Mouse (Mus musculus) frontal cortex, adult 2 months (tissue): ENCODE data around the gene P4hb. TPM values are rescaled to one million over a fixed set of nuclear protein-coding genes. Genes with fewer than 3 reads are reported as not detected.
A peak's percentile ranks its signal among the peaks of the same experiment; 100 is the strongest.
"Not testable (repeated sequence)": the region's sequence is repeated elsewhere in the genome, so short reads cannot be mapped to it uniquely, and the experiment has no call there.

ENCODE experiments used
- DNase-seq, 2 experiments: peaks; one replicate each; pipeline ENCODE4 v3.0.0; 2022; ENCODE audit warnings: low spot score in 1 of 2; ENCODE audit errors: extremely low spot score in 1 of 2
- polyA plus RNA-seq: library from polyadenylated mRNA; depleted of rRNA; stranded (reverse); fragments of >200 nt; gene quantifications from 2 replicates; pipeline ENCODE4 v1.2.3, GENCODE M21; 2012

P4hb gene
- polyA plus RNA-seq, 1 experiment, result 103 TPM

DNA sequence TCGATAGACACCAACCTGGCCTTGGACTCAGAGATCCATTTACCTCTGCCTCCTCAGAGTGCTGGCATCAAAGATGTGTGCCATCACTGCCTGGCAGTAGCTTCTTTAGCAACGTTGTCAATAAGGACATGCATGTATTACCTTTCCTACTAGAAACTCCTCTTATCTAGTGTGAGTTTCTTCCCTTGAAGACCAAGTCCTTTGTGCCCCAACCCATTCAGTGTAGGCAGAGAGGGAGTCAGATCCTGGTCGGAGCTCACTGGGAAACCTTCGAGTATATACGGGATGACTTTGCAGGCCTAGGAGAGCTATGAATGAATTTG lies 1.2 kb upstream of the P4hb start:
- no peak for DNase-seq

DNA sequence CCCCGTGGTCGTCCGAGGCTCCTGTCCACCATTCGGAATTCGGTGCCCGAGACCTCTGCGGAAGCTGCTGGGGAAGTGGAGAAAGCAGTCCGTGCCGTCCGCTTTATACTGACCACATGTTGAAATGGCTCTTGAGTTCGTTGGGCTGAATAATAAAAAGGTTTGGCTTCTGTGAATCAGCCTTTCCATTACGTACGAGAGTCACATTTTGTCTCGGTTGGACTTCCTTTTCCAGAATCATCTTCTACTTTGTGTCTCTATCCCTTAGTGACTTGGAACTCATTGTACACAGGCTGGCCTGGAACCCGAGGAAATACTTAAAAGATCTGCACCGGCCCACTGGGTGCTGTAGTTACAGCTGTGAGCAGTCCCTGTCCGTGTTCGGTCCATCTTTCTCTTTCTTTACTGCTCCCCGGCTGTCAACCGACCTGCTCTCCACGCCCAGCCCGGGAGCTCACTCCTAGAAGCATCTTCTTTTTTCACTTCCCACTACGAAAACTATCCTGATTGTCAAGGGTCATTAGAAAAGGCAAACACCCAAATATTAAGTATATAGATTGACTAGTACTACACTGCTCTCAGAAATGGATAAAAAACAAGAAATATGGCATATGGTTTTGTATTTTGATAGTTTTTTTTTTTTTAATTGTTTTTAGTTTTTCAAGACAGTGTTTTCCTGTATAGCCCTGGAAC lies 678 bp upstream of the P4hb start:
- no peak for DNase-seq

DNA sequence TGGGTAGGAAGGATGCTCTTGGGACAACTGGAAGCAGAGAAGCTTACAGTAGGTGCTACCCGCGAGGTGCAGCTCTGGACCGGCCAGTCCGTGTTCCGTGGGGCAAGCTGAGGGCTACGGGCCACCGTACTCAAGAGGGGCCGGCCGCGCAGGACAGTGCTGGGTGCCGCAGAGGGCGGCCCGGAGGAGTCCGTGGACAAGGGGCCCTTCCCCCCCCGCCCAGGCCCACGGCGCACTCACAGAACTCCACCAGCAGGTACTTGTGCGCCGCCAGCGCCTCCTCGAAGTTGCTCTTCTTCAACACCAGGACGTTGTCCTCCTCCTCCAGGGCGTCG lies 669 bp downstream of the P4hb start:
- DNase-seq, result no peak

DNA sequence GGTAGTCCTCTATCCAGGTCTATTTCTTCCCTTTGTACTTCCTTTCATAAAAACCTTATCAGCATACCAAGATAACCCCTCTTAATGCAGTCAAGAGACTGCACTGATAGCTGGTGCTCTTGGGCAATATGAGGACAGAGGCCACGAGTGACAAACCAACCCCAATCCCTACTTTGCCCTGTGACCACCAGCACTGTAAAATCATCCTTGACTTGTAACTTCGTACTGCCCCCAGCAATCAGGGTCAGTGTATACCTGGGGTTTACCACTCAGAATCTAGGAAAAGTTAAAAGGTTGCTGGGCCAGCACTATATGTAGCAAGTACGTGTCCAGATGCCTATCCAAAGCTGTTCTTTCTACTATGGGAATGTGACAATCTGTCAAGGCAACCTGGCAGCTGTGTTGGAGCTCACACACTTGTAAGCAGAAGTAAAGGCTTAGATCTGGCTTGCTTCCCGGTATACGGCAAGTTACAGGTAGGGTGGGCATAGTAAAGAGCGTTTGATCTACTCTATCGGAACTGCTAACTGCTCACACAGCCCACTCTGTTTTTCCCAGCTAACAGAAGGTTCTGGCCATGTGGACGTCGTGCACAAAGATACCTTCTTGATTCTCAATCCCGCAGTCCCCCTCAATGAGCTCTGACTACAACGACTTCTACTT lies 1.2 kb downstream of the P4hb start:
- no peak for DNase-seq

DNA sequence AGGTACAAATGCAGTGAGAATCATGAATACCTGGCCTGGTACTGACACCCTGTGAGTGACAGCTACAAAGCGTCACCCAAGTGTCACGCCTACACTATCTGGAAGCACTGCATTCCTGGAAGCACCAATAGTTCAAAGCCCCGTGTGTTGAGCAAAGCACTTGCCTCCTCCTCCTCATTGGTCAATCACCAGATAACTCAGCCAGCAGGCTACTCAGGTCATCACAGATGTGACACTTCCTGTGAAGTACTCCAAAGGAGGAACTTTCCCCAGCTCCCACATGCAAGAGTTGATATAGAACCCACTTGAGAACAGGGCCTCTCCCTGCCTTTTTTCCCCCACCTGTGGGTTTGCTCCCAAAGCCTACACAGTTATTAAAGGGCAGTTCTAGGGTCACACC lies 1.9 kb downstream of the P4hb start:
- no peak for DNase-seq

DNA sequence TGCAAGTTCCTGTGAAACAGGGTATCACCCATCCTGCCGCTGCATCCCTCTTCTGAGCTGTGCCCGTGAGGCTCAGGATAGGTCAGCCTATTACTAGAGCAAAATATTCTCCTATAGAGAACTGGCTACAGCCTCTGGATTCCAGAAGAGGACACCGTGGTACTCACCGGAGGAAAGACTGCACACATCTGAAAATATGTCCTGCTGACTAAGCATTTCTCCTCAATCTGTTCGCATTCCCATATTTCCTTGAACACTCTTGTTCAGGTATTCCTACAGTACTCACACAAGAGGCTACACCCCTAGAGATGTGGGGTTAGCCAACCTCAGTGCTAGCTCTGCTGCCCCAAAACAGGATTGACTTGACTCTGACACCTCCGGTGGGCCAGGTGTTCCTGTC lies 4.7 kb downstream of the P4hb start:
- DNase-seq, result no peak

DNA sequence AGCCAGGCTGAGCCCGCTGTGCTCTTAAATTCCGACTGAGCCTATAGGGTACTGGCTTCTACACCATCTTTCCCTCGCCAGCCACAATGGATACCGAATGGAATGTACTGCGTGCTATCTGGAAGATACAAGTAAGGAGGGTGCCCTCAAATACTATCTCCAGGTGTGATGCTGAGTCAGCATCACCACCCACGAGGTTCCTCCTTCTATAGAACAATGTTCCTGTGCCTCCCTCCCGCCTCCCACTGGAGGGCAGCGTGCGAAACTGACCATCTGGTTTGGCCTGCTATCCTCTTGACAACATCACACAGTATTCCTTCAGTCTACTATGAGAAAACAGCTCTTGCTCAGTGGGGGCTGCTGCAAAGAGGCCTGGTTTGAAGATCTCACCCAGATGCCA lies 7.9 kb downstream of the P4hb start:
- DNase-seq, result no peak

DNA sequence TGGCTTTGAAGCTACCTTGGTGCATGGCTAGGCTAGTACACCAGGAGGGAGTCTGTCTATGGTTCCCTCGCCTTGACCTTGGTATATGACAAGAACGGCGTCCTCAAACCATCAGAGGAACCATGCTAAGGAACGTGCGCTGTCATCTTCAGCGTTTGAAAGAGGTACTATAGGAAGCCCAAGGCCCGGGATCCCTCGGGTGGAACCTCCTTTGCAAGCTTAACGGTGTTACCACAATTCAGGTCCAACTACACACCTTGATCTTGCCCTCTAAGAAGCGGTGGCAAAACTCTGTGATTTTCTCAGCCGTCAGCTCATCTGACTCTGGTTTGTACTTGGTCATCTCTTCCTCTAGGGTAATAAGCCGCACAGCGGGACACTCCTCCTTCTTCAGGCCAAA lies 10.1 kb downstream of the P4hb start:
- no peak for DNase-seq

DNA sequence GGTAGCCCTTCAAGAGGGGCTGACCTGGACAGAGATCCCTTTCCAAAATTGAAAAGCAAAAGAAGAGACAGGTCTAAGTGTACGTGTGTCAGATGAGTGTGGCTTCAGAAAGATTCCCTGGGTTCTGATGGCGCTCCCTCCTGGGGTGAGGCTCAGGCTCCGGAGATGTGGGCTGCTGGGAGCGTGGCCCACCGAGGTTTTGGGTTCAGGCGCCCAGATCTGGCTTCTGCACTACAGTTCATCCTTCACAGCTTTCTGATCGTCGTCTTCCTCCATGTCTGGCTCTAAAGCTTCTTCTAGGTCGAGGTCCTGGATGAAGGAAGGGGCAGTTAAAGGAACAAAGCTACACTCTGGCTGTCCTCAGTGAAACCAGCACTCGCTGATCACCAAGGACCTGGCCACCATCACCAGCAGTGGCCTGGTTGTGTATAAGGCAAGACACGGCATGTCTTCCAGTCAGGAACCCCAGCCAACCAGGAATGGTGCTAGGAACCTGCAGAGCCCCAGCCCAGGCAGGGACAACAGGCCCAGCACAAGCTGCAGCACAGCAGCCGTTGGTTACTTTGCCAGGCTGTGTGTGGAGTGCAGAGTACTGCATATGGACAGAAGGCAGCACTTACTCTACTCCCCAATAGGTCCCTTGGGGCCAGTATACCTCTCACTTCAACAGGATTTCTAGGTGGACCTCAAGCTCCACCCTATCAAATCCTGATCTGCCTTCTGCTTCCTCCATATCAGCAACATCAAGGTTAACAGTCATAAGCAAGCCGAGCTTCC lies 11.9 kb downstream of the P4hb start:
- DNase-seq, result no peak

DNA sequence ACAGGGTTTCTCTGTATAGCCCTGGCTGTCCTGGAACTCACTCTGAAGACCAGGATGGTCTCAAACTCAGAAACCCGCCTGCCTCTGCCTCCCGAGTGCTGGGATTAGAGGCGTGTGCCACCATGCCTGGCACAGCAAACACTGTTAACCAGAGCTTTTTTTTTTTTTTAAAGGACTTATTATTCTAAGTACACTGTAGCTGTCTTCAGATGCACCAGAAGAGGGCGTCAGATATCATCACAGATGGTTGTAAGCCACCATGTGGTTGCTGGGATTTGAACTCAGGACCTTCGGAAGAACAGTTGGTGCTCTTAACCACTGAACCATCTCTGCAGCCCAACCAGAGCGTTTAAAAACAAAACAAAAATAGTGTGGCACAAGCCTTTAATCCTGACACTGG lies 14.2 kb downstream of the P4hb start:
- DNase-seq, result not testable (repeated sequence)

DNA sequence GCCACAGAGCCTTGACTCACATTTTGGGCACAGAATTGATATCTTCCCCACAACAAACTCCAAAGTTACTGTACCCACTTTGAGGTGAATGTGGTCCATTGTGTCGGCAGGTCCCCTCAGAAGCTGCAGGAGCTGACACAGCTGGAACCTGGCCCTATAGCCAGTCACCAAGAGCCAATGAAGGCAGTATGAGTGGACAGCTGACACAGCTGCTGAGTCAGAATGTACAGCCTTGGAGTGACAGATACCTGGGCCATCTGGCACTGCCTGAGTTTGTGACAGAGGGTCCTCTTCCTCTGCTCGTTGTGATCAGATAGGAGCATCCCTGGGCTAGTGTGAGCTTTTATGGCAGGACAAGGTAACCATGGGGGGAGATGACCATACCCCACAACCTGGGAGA lies 17.8 kb downstream of the P4hb start:
- DNase-seq, result no peak

DNA sequence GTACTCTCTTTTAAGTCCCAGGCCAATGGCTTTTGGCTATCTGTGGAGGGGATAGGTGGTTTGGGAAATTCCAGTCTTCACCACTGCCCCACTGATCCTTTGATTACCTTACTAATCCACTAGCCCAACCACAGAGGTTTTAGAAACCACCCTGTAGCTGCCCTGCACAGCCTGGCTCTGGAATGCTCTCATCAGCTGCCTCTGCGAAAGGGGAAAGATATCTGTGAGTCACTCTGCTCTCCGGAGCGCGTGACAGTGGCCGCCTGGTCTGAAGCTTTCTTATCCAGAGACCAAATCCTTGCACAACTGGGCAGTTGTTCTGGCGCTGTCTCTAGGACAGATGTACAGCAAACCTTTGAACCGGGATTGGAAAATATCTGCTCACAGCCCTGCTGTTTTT lies 18.2 kb downstream of the P4hb start:
- DNase-seq, result no peak

DNA sequence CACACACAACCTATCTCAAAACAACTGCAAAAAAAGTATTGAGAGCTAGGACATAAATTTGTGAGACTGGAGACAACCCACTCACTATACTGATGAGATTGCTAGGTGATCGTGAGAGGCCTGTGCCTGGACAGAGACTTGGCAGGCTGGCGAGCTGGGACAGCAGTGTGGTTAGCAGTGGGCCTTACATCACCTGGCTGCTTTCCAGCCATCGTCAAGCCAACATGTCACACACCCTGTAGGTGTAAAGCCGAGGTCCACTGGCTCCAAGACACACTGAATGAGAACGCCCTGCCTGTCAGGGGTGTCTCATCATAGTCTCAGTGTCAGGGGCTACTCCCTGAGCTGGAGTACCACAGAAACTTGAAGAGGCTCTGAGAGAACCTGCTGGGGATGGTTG lies 20.3 kb downstream of the P4hb start:
- DNase-seq, result no peak

DNA sequence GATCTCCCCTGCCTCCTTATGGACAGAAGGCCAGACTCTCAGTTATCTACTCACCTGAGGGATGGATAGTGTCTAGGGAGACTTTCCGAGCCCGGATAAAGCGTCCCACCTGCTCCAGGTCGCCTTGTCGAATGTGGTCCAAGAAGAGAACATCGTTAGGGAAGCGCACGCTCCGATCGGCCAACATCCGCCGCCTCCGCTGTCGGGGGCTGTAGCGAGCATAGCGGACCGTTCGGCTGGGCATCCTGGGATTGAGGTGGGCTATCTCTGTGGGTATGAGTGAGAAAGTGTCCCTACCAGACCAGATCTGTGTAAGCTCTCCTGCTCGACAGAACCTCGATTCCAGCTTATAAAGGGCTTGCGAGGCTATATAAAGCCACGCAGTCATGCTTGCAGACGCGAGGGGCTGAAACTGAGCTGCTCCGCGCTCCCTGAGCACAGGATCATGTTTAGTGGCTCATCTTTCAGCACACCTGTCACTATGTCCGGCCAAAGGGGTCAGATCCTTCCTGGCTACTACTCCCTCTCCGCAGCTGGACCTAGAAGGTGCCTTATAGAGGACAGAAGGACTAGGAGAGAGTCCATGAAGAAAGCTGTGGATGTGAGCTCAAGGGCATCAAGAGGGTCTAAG lies 22.1 kb downstream of the P4hb start, which contains the start of gene Ppp1r27:
TSS of gene Ppp1r27 (minus strand) at position 323 of the 631 bp plus-strand sequence.
- no peak for DNase-seq

DNA sequence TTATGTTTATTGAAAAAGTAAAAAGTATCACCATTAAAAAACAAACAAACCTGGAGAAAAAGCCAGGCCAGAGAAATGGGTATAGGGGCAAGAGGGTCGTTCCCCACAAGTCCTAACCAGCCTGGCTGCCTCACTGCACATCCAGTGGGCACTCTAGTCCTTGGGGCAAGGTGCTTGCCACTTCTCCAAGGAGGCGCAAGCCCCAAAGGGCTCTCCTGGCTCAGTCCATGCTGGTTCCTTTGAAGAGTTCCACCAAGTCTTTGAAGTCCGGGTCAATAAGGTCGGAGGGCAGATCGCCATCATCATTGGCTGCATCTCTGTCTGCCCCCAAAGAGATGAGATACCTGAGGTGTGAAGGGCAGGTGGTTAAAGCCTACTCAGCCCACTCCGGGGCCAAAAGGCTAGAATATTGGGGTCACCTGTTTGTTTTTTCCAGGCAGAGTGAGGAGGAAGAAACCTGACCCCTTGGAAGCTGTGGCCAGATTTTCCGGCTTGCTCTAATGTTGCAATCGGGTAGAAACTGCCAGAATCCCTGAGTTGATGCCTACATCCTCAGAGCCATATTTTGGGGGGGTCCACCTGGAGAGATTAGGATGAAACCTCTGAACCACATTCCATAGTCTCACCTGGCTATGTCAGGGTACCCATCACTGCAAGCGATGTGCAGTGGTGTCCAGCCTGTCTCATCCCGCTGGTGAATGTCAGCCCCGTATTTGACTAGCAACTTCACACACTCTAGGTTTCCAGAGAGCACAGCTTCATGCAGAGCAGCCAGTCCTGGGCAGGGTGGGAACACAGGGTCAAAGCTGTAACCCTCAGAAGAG lies 22.9 kb downstream of the P4hb start:
- no peak for DNase-seq

DNA sequence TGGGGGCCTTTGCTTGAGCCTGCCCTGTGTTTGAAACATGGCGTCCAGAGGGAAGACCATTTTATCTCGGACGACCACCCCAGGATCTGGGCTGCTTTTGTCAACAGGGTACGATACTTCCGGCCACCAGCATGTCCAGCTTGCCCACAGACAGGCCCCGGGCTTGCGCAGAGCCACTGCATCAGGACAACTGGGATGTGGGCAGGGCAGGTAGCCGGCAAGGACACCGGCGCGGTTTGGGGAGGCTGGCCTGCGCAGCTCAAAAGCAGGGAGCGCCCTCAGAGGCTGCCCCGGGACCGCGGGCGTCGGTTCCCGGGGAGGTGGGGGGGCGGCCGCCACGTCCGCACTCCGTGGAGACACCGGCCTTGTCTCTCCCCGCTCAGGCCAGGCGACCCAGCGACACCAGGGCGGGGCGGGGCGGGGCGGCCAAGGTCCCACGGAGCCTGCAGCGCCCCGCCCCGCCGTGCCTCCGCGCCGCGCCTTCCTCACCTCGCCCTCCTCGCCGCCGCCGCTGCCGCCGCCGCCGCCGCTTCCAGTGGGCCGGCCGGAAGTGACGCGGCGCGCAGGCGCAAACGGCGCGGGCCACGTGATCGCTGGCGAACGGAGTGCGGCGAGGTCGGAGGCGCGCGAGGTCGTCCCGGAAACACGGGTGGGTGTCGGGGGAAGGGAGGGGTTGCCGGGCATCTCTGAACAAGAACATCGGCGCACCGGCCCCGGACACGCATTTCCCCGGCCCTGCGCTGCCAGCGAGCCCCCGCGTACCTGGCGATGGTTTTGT lies 23.7 kb downstream of the P4hb start, which contains the start of gene Mcrip1:
TSS of gene Mcrip1 (minus strand) at position 560 of the 778 bp plus-strand sequence.
- peak; percentile 74 to 94 for DNase-seq

DNA sequence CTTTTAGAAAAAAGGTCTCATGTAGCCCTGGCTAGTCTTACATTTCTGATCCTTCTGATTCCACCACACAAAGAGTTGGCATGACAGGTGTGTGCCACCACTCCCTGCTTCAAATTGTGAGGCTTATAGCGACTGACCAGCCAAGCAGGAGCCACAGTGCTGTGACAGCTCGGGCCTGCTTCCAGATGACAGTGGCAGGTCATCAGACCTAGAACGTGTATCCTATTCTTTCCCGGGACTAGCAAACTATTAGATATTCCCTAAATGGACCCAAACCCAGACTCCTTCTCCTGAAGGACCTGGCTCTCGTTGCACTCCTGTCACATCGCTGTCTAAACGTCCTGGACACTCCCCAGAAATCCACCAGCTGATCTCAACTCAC lies 24.3 kb downstream of the P4hb start:
- no peak for DNase-seq

DNA sequence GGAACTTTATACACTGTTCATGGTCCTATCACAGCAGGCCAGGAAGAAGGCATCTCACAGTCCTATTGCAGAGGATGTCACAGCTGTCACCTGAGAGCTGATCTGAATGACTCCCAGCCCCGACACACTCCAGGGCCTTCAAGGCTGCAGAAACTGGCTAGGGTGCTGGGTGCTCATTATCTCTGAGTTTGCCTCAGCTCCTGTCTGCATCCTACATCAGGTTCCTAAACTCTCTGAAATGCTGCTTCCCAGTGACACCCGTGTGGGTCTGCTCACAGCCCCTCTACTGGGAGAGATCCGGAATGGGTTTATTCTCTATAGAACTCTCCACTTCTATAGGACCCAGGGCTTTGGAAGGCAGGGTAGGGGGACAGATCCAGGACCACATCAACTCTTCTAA lies 24.8 kb downstream of the P4hb start:
- DNase-seq, result no peak

DNA sequence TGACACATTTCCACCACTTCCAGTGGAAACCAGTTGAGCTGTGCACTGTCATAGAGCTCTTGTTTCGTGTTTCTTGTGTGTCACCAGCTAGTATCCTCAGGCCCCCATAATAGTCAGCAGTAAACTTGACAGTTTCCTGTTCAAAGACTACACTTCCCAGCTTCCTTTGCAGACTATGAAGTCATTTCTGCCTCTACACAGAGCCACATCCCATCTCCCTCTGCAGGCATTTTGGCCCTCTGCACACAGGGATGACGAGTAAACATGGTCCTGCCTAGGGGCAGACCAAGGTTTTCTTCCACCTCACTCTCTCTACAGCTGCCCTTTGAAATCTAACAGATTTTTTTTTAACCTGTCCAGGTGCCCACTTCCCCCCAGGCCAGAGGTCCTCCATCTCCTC lies 25.6 kb downstream of the P4hb start:
- peak in 1 of 2 experiments; percentile 18 for DNase-seq

DNA sequence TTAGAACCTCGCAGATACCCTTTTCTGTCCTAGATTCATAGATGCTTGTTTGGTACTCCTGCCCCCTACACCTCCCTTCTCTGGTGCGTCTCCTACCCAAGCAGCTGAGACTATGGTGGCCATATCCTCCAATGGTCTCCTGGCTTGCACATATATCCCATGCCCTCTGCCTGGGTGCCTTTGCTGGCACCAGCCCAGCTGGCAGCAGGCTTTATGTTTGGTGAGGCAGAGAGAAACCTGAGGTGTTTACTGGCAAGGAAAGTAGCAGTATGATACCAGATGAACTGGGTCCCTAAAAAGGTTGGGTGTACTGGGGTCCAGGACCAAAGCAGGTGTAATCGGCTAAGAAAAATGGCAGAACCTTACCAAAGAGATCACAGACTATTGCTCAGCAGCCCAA lies 27.1 kb downstream of the P4hb start:
- no peak for DNase-seq
